Mouse (Mus musculus) brain, adult 2 months (tissue): ENCODE measurements around the gene AI661453.
A peak's percentile ranks its signal among the peaks of the same experiment; 100 is the strongest.
"Not testable (repeated sequence)": the region's sequence is repeated elsewhere in the genome, so short reads cannot be mapped to it uniquely, and the experiment has no call there.

Experiments used
- DNase-seq: peaks from one replicate; pipeline ENCODE4 v3.0.0; 2011; ENCODE audit warnings: low read depth, low spot score

The AI661453 gene

DNA sequence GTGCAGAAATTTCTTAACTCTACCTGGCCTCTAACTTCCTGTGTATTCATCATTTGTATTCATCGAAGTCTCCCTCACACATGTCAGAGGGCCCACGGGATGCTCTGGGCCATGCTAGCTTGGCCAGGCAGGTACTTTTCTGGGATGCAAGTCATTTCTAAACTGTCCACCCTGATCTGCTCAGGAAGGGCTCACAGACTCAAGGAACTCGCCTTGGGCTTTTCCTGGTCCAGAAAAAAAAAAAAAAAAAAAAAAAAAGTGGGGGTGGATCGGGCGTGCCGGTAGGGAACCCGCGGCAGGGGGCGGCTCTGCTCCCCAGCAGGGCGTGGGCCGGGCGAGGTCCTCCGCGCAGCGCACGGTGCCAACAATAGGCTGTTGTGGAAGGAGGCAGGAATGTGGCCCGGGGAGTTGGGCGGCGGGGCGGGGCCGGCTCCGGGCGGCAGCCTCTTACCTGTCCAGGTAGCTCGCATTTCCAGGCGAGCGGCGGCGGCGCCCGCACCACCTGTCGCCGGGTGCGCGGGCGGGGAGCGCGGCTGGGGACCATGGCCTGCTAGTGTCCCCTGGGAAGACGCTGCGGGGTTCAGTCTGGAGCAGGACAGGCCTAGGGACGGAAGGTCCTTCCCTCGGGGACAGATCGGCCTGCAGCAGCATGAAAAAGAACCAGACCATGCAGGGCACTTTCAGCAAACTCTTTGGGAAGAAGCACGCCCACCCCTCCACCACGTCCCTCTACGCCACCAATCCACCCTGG is at the start of gene AI661453:
TSS of gene AI661453 (plus strand) at position 460 of the 751 bp plus-strand sequence.
- no peak for DNase-seq

DNA sequence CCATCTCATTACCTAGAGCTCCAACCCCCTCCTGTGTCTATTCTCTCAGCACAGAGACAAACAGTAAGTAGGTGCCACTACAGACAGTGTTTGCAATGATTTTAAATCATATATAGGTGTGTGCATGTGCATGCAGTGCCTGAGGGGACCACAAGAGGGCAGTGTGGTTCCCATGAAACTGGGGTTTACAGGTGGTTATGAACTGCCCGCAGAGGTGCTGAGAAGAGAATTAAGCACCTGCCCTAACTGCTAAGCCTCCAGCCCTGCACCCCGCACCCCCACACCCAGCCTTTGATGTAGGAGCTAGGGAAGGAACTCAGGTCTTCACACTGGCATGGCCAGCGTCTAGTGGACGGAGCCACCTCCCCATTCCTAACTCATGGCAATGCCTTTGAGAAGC is 49.8 kb upstream of the AI661453 start:
- DNase-seq = no peak

DNA sequence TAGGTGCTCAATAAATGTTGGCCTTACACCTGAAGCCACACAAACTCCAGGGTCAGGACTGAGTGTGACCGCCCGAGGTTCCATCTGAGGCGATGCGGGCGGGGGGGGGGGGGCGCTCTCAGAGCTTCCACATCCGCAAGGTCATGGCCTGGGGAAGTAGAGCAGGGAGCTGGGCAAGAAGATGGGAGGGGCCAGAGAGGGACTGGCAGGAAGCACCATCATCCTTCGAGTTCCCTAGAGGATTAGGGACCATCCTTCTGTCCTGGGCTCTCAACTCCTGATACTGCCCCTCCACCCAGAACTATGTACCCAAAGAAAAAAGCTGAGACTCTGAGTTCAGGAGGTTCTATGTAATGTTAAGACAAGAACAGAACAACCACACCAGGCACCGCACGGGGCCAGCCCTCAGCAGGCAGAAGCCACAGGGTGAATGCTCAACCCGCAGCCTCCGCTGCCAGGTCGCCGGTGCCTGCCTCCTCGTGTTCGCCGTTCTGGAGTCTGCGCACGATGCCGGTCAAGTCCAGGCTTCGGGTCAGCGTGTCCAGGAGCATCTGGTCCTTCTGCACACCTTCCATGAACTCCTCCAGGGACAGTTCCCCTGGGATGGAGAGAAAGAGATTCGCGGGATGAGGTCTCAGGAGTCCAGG is 42.1 kb upstream of the AI661453 start:
- no peak for DNase-seq

DNA sequence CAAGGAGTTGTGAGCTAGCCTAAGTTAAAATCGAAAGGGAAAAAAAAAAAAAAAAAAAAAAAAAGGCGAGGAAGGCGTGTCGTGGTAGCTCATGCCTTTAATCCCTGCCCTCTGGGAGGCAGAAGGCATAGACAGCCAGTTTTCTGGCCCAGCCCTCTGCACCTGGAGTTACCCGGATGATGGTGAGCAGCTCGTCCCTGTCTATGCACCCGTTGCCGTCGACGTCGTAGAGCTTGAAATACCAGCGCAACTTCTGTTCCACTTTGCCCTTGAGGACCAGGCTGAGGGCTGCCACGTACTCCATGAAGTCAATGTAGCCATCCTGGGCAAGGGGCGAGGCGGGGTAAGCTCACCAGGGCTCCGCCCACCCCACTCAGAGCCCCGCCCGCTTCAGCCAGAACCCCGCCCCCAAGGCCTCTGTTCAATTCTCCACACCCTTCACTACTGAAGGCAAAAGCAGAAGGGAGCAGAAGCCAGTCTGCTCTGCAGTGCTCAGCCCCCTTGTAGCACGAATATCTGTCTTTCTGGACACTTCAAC is 41.0 kb upstream of the AI661453 start:
- peak; percentile 24 for DNase-seq

DNA sequence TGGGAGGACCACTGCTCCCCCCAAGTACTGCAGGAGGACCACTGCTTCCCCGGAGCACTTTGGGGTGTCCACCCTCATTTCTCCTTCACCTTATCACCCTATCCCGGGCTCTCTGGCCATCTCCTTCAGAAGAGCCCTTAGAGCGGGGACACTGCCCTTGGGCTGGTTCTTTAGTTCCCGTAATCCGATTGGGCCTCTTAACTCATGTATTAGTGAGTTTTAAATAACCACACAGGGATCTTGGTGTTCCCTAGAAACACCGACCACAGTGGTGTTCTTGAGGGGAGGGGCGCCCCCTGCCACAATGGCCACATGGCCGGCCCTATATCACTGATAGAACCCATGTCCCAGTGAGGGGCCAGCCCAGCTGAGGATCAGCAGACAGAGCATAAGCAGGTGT is 37.3 kb upstream of the AI661453 start:
- no peak for DNase-seq

DNA sequence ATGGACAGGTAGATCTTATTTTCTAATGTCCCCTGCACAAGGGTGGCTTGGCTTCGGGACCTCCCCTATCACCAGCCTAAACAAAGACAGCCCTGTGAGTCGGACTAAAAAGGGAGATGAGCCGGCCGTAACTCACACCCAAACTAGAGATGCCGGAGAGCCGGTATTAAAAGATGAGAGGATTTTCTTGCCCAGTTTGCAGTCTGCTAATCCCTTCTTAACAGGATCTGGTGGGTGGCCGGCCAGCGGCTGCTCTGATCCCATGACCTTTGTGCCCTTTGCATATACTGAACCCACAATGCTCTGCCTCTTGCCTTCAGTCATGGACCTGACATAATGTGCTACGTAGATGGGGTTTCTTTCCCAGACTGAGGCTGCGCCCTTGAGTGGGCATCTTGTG is 36.0 kb upstream of the AI661453 start, which contains the start of gene Guca1a:
TSS of gene Guca1a (minus strand) at position 134 of the 400 bp plus-strand sequence.
- no peak for DNase-seq

DNA sequence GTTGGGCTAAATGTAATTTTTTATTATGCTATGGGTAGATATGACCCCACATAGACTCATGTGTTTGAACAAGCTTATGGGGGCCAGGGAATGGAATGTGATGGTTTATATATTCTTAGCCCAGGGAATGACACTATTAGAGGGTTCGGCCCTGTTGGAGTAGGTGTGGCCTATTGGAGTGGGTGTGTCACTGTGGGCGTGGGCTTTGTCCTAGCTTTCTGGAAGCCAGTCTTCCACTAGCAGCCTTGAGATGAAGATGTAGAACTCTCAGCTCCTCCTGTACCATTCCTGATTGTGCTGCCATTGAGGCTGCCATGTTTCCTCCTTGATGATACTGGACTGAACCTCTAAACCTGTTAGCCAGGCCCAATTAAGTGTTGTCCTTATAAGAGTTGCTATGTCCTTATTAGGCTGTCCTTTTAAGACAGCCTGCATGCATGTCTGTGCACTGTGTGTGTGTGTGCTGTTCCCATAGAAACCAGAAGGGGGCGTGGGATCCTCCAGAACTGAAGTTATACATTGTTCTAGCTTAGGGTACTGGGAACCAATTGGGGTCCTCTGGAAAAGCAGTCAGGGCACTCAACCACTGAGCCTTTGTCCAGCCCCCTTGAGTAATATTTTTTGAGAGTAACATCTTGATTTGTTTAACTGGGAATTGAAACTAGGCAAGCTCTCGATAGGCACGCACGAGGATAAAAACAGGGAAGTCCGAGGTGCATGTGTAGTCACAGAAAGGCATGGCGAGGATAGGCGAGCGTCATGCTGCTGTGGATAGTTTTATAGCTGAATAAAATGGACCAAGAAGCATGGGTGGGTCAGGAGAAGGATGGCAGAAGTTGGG is 28.5 kb upstream of the AI661453 start:
- no peak for DNase-seq

DNA sequence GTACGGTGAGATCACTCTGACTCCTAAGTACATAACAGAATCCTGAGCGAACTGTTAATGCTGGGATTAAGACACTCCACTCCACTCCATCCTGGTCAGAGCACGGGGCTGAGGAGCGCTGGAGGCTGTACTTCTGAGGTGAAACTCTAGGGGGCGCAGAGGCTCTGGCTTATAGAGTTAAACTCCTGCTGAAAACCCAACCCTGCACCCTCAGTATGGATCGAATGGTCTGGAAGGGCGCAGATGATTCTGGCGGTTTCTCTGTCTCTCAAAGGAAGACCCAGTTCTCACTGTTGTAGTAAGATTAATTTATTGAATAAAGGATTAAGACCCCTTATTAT is 27.9 kb upstream of the AI661453 start:
- DNase-seq = peak; percentile 50

DNA sequence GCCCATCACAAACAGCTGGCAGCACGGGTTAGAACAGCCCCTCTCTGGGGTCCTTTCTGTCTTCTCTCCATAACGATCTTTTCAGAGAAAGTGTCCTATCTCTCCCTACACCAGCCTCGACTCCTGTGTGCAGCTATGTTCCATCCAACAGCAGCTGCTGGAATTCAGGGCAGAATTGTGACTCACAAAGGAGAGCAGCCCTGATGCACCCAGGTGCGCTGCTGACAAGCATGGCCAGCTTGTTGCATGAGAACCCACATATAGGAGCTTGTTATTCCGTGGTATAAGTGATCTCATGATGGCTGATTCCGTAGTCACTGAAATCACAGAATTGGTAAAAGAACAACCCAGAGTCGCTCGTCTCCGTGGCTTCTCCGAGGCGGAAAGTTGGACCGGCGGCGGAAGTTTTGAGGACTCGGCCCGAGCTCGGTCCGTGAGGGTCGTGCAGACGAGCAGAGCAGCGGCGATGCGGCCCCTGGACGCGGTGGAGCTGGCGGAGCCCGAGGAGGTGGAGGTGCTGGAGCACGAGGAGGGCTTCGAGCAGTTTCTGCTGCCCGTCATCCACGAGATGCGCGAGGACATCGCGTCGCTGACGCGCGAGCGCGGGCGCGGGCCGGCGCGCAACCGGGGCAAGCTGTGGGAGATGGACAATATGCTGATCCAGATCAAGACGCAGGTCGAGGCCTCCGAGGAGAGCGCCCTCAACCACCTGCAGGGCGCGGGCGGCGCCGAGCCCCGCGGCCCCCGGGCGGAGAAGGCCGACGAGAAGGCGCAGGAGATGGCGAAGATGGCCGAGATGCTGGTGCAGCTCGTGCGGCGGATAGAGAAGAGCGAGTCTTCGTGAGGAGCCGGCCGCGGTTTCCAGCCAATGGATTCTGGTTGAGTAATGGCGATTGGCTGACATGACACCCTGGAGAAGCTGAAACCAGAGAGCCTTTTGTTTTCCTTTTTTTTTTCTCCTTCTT is 26.2 kb upstream of the AI661453 start:
- DNase-seq = peak; percentile 21

DNA sequence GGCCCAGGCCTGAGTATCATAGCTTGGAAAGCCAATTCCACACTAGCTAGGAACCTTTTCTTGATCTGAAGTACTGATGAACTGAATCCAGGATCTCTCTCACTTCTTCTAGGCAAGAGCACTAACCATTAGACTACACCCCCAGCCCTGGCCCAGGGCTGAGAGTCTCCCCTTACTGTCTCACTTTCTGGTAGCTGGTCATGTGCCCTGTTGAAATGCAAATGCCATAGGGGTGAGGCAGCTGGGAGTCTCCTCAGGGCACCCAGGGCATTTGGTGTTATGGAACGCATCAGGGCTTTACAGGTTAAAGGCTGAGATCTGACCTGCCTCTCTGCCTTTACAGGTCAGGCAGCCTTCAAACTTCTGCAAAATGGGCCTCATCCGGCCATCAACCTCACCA is 16.2 kb upstream of the AI661453 start:
- no peak for DNase-seq

DNA sequence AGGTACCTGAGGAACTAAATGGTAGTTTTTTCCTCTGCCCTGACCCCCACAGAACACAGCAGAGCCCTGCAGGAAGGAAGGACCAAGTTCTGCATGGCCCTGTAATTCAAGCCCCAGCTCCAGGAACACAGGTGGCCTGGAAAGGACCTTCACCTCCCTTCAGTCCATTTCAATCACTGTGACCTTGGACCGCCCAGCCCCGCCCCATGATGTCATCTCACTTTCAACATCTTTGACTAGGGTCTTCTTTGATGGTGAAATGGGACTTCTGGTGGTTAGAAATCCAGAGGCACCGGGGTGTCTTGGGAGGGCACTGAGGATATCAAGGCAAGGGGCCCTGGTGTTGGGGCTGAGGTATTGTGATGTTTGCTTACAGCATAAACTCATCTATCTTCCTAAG is 14.8 kb upstream of the AI661453 start:
- no peak for DNase-seq

DNA sequence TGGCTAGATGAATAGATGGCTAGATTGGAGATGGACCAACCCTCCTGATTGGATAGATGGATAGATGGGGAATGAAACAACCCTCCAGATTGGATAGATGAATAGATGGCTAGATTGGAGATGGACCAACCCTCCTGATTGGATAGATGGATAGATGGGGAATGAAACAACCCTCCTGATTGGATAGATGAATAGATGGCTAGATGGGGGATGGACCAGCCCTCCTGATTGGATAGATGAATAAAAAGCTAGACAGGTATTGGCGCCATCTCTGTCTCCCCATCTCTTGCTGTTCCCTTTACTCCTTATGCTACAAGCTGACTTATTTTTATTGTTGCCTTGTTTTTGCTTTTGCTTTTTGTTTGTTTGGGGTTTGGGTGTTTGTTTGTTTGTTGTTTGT is 13.8 kb upstream of the AI661453 start:
- DNase-seq = not testable (repeated sequence)

DNA sequence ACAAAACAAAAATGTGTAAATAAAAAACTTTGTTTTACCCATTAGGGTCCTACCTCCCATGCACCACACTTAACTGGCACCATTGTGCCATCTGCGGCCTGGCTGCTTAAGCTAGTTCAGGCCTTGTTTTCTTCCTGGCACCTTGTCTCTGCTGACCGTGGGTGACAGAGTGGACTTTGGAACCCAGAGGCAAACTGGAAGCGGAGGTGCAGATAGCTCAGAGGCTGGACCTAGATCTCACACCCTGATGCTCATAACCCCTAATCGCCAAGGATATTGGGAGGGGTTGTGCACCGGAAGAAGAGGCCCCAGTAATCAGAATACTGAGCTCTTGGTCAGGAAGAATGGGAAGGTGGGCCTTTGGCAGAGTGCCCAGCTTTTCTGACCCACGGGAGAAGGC is 12.2 kb upstream of the AI661453 start:
- DNase-seq = no peak

DNA sequence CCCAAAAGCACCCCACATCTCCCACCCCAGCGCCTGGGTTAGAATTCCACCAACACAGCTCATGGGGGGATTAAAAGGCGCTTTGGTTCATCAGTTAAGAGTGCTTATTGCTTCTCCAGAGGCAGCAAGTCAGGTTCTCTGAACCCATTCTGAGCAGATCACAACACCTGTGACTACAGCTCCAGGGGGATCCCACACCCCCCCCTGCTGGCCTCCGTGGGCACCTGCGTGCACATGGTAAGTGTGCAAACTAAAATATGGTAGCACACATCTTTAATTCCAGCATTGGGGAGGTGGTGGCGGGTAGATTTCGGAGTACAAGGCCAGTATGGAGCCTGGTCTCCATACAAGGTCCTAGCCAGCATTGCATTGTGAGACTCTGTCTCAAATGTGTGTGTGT is 9.1 kb upstream of the AI661453 start:
- no peak for DNase-seq

DNA sequence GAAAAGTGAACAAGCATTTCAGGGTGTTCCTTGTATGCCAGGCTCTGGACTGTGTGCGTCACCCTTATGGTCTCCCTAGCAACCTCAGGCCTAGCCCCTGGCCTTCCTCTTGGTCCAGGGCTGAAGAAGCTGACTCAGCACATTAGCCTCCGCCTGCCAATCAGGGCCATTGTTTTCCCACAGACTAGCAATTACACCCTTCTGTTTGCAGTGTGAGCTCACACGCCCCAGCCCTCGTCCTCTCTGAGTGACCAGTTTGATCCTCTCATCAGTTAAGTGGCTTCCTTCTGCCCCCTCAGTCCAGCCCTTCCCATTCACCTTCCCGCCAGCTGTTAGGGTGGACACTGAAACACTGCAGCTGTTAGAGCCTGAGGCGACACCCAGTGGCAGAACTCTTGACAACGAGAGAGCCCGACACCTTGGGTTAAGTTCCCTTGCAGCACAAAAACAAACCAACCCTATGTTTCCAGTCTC is 7.5 kb upstream of the AI661453 start:
- DNase-seq = peak; percentile 22

DNA sequence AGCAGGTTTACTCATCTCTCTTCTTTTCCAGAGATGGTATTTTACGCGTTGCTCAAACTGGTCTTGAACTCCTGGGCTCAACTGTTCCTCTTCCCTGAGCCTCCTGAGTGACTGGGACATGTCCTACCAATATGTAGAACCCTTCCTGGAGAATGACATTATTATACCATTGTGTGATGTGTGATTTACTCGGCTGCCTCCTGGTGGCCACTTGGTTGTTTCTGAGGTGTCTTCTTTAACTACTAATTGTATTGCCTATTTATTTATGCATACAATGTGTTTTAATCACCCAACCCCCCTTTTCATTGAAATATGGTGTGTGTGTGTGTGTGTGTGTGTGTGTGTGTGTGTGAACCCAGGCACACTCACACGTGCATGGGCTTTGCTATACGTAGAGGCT is 5.6 kb upstream of the AI661453 start:
- no peak for DNase-seq

DNA sequence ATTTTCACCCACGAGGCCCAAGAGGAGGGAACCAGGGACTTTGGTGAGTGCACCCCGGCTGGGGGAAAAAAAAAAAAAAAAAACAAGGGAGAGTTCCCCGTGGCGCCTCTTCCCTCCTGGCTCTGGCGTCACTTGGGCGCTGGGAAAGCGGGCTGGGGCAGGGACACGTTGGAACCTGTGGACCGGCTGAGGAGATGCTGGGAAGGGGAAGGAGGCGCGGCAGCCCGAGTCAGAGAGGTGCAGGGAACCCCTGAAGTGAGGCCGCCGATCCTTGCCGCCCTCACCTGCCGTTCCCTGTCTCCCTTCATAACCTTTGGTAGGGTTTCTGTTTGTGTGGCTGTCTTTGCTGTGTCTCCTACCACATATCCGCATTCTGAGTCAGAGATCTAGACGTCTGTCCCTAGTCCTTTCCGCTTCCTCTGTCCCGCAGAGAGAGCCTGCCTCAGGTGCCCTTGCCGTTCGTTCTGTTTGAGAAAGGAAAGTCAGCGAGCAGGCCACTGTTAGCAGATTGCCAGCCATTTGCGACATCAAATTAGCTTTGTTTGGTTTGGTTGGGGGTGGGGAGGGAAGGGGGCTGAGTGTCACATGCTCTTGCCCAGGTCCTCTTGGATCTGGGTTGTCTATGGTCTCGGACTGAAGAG is 612 bp downstream of the AI661453 start, which contains the start of gene 1700001C19Rik:
TSS of gene 1700001C19Rik (minus strand) at position 470 of the 641 bp plus-strand sequence.
- DNase-seq = no peak

DNA sequence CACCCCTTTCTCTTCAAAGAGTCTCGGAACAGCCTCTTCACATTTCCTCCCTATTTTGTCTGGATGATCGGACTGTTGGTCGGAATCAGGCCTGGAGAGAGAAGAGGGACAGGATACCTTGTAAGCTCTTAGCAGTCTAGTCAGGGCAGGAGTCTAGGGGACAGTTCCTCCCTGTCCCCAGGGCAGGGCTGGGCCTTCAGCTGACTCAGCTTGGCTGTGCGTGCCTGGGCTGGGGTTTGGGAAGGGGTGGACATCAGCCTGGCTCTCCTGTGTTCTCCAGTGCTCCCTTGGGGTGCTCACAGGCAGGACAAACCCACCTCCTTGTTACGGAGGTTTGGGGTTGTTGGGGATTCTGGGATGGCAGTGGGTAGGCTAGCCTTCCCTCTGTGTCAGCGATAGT is 2.2 kb downstream of the AI661453 start:
- DNase-seq = no peak

DNA sequence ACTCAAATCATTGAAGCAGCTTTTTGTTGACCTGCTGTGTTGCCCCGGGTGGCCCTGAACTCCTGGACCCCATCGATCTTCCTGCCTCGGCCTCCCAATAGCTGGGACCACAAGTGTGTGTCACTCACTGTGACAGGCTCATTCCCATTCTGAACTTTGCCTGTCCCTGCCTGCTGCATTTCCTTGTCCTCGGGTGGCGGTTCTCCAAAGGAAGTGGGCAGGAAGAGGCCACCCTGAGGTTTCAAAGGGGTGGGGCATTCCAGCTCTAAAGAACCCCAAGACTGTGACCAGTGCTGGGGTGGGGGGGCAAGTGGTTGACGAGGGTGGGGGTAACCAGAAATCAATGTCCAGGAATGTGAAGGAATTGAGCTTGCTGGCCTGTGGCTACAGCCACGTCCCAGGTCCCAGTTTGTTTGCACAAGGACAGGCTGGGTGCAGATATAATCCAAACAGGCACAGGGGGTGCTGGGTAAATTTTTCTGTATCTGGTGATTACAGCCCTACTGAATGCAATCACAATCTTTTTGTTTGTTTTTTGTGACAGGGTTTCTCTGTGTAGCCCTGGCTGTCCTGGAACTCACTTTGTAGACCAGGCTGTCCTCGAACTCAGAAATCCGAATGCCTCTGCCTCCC is 3.1 kb downstream of the AI661453 start:
- no peak for DNase-seq

DNA sequence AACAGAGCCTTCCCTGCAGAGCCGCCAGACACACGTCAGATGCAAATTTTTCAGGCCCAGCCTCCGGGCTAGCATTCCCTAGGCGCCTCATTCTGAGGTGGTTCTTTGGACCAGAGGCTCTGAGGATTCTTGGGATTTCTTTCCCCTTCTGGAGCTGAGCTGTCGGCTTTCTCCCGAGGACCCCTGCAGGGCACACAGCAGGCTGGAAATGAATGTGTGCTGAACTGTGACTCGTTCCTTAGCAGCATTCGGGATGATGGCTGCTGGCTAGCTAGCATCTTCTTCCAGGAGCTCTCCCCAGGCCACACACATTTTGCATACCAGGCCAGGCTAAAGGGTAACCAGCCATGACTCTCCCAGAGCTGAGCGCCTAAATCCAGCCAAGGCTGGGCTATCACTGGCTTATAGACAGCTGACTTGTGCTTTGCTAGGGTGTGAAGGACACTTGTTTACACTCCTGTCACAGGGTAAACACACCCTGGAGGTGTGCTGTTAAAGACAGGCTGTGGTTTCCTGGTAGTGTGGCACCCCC is 4.0 kb downstream of the AI661453 start:
- peak; percentile 12 for DNase-seq
